Mouse (Mus musculus) lung, postnatal 36 days (tissue): ENCODE measurements at regions not wholly inside any gene's neighbourhood (a gene's known extent, or its start where the extent isn't known, plus 50 kb on each side); places are given as distances from the start of the nearest gene placed in this dataset.
A peak's percentile ranks its signal among the peaks of the same experiment; 100 is the strongest.

Source experiments
- DNase-seq: peaks from one replicate; pipeline ENCODE4 v3.0.0; 2022; ENCODE audit warnings: mixed read lengths

DNA sequence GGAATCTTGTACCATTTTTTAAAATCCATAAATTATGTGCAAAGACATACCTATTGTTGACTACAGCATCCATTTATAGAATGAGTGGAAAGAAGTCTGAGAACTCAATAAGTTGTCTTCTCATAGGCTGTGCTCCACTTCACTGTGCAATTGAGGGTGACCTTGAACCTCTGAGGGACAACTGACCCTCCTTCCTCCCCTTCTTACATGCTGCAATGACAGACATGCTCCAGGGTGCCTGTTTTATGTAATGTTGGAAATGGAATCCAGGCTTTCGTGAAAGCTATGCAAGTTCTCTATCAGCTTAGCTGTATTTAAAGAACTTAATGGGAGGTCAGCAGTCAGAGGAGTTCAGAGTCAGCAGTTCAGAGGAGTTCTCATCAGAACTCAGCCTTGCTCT is 118.9 kb upstream of the Vegfc start:
- no peak for DNase-seq

DNA sequence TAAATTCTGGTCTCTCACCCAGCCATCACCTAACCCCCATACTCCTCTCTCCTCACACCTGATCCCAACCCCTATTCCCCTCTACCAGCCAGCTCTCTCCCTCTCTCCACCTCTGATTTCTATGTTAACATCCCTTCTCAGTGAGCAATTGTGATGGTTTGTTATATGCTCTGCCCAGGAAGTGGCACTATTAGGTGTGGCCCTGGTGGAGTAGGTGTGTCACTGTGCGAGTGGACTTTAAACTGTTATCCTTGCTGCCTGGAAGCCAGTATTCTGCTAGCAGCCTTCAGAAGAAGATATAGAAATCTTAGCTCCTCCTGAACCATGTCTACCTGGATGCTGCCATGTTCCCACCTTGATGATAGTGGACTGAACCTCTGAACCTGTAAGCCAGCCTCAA is 114.4 kb upstream of the Vegfc start:
- no peak for DNase-seq

DNA sequence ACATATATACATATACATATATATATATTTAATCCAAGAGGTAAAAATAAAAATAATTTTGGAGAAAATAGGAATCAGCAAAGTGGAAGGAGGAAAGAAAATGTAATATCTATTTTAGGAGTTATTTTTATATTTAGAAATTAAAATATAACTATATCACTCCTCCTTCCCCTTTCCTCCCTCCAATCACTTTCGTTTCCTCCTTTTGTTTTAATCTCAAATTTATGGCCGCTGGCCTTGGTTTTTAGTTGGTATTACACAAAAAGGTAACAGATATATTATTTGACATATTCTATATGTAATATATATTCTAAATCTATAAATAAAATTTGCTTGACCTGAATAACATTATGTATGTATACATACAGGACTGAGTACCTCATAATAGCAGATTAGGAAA is 93.1 kb upstream of the Vegfc start:
- no peak for DNase-seq

DNA sequence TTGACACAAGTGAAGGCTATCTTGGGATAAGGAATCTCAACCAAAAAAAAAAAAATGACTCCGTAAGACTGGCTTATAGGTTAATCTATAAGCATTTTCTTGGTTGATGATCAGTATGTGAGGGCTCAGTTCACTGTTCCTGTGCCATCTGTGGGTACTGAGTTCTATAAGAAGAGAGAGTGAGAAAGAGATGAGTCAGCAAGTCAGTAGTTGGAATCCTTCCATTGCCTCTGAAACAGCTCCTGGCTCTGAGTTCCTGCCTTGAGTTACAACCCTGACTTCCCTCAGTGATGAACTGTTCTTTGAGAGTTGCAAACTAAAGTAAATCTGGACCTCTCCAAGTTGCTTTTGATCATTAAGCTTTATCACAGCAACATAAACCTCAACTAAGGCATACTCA is 91.7 kb upstream of the Vegfc start:
- DNase-seq: no peak

DNA sequence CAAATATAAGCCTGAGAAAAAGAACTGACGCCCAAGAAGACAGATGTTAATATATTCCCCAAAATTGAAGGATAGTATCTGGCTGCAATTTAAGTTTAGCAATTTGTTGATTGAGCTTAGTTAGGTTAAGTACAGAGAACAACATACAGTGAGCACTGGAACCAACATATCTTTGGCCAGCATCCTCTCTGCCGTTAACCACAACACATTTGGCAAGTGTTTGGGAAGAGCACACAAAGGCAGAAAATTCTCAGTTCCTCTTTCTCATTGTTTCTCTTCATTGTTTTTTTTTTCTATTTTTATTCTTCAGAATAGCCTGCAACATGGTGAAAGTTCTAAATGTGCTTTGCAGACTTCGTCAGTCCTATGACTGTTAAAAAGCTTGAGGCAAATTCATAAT is 83.2 kb upstream of the Vegfc start:
- DNase-seq: no peak

DNA sequence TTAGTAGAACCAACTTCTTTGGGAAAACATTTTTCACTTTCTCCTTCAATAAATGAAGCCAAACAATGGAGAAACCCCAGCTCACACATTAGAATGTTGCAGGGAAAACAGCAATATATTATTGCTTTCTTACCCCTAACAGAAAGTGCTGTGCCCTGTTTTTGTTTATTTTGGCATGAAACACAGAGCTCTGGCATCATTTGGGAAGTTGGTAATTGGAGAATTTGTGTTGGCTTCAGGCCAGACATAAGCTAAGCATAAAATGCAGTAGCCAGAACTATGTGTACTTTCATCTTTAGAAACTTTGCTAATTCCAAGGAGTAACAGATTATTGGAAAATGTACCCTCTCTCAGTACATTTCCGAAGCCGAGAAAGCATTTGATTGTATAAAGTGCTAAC is 79.9 kb upstream of the Vegfc start:
- peak; percentile 33 for DNase-seq

DNA sequence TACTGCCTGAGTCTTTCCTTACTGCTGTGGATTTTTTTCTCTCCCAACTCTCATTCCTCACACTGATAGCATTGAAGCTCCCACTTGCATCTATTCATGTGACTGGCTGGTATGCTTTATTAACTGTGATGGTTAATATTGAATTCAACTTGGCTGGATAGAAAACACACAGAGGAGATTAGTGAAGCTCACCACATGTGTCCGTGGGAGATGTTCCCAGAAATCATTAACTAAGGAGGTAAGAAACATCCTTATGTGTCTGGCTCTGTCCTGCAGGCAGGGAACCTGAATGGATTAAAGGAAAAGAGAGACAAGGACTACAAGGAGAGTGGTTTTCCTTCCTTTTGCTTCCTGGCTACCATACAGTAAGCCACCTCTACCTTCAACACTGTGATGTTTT is 74.5 kb upstream of the Vegfc start:
- no peak for DNase-seq

DNA sequence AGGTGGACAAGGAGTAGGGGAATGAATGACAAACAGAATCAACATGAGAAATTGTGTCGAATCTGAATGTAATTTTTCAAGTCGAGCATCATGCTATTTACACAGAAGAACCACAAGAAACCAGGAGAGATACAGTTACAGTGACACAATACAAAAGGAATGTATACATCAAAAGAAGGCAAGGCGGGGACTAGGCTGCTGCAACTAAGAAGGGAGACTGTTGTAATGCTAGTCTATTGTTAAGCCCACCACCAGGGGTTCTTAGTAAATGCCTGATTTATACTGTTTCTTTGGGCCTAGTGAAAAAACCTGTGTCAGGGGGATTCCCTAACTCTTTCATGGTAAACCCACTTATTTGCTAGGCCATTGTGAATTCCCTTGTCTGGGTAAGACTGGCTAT is 63.3 kb upstream of the Vegfc start:
- no peak for DNase-seq

DNA sequence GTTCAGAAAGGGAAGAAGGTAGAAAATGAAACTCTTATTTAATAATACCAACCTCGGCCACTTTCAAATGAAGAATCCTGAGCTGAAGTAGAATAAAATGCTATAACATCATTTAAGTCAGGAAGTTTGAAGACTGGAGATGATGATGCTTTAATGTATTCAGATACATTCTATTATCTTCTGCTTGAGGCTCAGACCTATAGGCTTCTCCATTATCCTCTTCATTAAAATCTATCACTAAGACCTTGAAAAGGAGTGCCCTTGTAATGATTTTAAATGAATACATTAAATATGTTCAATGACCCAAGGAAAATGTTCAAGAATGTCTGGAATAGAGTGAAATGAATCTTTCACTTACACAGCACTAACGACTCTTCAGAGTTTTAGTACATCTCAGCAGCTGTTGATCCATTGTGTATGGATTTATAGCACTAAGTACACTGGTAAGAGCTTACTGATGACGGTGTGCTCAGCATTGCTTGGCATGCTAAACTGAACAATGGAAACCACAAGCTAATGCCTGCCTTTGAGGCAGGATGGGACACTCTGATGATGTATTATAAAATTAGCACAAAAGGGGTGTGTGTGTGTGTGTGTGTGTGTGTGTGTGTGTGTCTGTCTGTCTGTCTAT is 58.8 kb upstream of the Vegfc start:
- no peak for DNase-seq
